Mouse (Mus musculus) liver, postnatal 0 days (tissue): ENCODE results near the gene Diras2.

Source experiments
- CTCF ChIP-seq: sonication (generic); IDR thresholded peaks from 2 replicates; pipeline ENCODE4 v1.5.1; 2016; ENCODE audit warnings: antibody characterized with exemption, low read depth
- EP300 ChIP-seq: IDR thresholded peaks from 2 replicates; pipeline ENCODE4 v1.6.1; 2016; ENCODE audit warnings: antibody characterized with exemption, low read depth, mild to moderate bottlenecking

DNA sequence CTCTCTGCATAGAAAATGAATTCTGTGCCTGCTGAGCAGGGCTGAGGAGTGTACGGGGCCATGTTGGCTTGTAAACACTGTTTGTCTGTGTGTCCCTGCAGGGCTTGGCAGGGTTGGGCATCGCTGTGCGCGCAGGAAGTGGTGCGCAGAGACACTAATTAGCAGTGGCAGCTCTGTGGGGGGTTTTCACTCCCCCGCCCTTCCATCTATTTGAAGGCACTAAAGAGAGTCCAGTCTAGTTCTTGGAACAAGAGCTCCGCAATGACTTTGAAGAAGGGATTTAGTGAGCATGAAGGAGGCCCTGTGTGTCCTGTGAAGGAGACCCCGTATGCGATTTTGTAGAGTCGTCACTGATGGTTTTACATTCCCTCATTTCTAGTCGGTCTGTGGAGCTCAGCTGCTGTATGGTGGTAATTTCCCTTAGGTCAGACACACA, 73.2 kb downstream of the Diras2 start:
- no peak for TF ChIP-seq CTCF
- TF ChIP-seq EP300: no peak
